Mouse (Mus musculus): ENCODE data around the gene Gm364.

DNA sequence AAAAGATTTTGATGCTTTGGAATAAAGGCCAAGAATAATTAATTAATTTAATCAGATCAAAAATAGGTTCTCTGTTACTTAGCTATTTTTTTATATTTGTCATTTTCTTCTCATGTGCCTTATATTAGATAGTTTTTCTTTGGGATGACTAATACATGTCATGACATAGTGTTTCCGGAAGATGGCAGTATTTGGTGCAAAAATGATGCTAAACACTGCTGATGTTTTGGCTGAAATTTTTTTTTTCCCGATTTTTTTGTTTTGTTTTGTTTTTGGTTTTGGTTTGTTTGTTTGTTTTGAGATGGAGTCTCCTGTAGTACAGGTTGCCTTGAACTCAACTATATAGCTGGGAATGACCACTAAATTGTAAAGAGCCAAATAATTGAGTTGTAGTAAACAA, 22.7 kb downstream of the Gm364 start:
- no peak for TF ChIP-seq CTCF (IDR thresholded peaks at IDR 0.05; ENCODE audit: extremely low read depth, insufficient read depth, low read length)
- no peak for TF ChIP-seq POLR2A (IDR thresholded peaks at IDR 0.05; ENCODE audit: extremely low read depth, insufficient read depth, low read length)

Measured in cortical plate, adult 2 months (tissue).